Mouse (Mus musculus) heart, embryonic 16.5 days (tissue): ENCODE measurements at regions not wholly inside any gene's neighbourhood (a gene's known extent, or its start where the extent isn't known, plus 50 kb on each side); places are given as distances from the start of the nearest gene placed in this dataset.

Experiments
- ATAC-seq: fragments of 200-750 bp; cut with Nextera tagmentation; replicated peaks from 2 replicates; pipeline ENCODE4 v1.8.0; 2017; ENCODE audit warnings: moderate number of reproducible peaks; ENCODE audit not compliant: insufficient read depth, low FRiP score; ENCODE audit errors: extremely low read depth
- H3K27ac ChIP-seq: fragments of 300-500 bp; sonication (generic); 2 replicates; pipeline ENCODE4 v1.5.1; 2014; ENCODE audit warnings: mild to moderate bottlenecking, low read length, control low read depth, moderate library complexity
- H3K27me3 ChIP-seq: fragments of 300-500 bp; sonication (generic); 2 replicates; pipeline ENCODE4 v1.6.1; 2014; ENCODE audit warnings: low read length, mixed read lengths; ENCODE audit not compliant: control insufficient read depth, insufficient read depth
- H3K36me3 ChIP-seq: fragments of 300-500 bp; sonication (generic); 2 replicates; pipeline ENCODE4 v1.6.1; 2014; ENCODE audit not compliant: control insufficient read depth, insufficient read depth
- H3K4me1 ChIP-seq: fragments of 300-500 bp; sonication (generic); 2 replicates; pipeline ENCODE4 v1.6.1; 2014; ENCODE audit warnings: low read length, mixed read lengths; ENCODE audit not compliant: control insufficient read depth, insufficient read depth
- H3K4me2 ChIP-seq: fragments of 300-500 bp; sonication (generic); 2 replicates; pipeline ENCODE4 v1.6.1; 2014; ENCODE audit warnings: low read depth, mild to moderate bottlenecking, control low read depth, low read length
- H3K4me3 ChIP-seq: fragments of 300-500 bp; sonication (generic); 2 replicates; pipeline ENCODE4 v1.5.1; 2014; ENCODE audit warnings: mild to moderate bottlenecking, control low read depth, low read length
- H3K9ac ChIP-seq: fragments of 300-500 bp; sonication (generic); 2 replicates; pipeline ENCODE4 v1.6.1; 2014; ENCODE audit warnings: low read length, control low read depth
- H3K9me3 ChIP-seq: fragments of 300-500 bp; sonication (generic); replicated peaks from 2 replicates; pipeline ENCODE4 v1.6.1; 2016; ENCODE audit warnings: low read length; ENCODE audit not compliant: control insufficient read depth
- WGBS: fragments of 180-500 bp; shearing (Covaris S2); extraction: QIAGEN DNeasy Blood & Tissue Kit; methylation state at CpG from one replicate; pipeline ENCODE4 v1.1.7; 2014; 5-methylcytosine and 5-hydroxymethylcytosine counted together

DNA sequence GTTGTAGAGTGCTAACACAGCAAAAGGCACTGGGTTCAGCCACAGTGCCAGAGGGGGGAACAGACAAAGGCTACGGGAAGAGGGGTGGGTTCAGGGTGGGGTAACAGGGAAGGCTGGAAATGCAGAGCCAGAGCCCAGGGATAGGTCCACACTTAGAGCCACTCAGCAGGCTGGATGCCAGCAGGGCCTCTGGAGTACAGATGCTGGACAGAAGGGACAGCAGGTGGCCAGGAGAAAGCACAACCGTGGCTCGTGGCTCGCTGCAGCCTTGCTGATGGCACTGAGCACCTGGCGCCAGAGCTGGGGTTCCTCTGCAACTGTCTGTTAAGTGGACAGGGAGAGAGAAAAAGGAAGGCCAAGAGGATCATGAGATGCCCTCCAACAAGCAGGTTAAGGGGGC, 174.2 kb downstream of the Mroh4 start:
- ATAC-seq, result no peak
- Histone ChIP-seq H3K9ac (no peak overlapping the region), H3K4me1 (no peaks in the 10 kb centered on the region), H3K27me3 (no peaks in the 10 kb centered on the region), H3K4me2 (no peak overlapping the region), H3K9me3 (peaks cover 7% of the 10 kb centered on the region), H3K36me3 (no peaks in the 10 kb centered on the region), H3K4me3 (no peak overlapping the region), H3K27ac (no peak overlapping the region)
- WGBS, result 74% methylated on average over 5 of the region's 5 CpGs

DNA sequence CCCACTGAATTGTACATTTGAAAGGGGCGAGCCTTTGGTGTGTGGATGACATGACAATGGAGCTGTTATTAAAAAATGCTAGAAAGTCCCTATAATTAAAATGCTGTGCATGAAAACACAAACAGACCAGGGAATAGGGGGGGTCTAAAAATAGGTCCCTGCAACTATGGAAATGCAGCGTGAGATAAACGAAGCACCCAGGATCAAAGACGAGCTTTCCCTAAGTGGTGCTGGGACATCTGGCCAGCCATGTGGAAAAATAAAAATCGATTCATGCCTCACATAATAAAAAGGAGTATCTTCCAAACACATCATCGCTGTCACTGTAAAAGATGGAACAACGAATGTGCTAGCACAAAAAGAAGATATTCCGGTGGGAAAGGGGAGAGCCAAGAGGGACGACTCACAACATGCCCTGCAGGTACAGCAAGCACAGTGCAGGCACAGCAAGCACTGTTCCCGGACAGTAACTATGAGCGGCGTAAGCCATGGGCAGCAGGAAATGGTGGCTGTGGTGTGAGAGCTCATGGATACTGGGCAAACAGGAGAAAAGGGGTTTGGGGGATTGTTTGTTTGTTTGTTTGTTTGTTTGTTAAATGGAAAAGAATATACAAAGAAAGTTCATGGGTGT, 176.7 kb downstream of the Mroh4 start:
- Histone ChIP-seq H3K9ac (no peak overlapping the region), H3K4me1 (no peaks in the 10 kb centered on the region), H3K27ac (no peak overlapping the region), H3K4me3 (no peak overlapping the region), H3K4me2 (no peak overlapping the region), H3K36me3 (no peaks in the 10 kb centered on the region), H3K9me3 (peaks cover 3% of the 10 kb centered on the region), H3K27me3 (no peaks in the 10 kb centered on the region)
- no peak for ATAC-seq
- 65% methylated on average over 12 of the region's 12 CpGs for WGBS

DNA sequence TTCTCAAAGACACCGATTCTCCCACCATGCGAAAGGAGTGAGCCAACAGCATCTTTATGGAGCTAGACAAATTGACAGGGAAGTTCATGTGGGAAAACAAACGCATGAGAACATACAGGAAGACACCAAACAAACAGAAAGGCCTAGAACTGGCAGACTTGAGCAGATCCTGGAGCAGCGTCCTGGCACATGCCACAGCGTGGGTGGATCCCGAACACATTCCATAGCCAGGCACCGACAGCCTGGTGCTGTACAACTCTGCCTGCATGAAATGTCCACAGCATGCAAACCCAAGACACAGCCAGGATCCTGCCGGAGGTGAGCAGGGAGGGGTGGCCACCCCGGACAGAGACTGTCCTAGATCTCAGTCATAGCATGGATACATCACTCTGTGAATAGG, 177.2 kb downstream of the Mroh4 start:
- Histone ChIP-seq H3K9ac (no peak overlapping the region), H3K9me3 (no peaks in the 10 kb centered on the region), H3K27ac (no peak overlapping the region), H3K4me1 (no peaks in the 10 kb centered on the region), H3K36me3 (no peaks in the 10 kb centered on the region), H3K4me2 (no peak overlapping the region), H3K27me3 (no peaks in the 10 kb centered on the region), H3K4me3 (no peak overlapping the region)
- no peak for ATAC-seq
- 72% methylated on average over 9 of the region's 9 CpGs for WGBS

DNA sequence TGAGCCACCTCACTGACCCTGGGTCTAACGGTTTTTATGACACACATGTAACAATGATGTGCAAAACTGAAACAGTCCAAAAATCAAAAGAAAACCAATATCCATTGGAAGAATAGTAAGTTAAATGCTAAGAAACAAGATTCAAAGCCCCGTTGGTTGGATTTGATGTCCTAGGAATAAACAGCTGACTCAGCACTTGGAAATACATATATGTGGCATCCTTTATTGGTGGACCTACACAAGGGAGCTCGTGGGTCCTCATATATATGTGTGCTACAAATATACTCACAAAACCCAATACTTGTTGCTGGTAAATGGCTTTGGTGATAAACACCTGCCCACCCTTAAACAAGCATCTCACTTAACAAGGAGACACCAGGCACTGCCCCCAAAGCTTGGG, 178.2 kb downstream of the Mroh4 start:
- ATAC-seq, result no peak
- no peaks in the 10 kb centered on the region for H3K4me1 ChIP-seq
- 79% methylated on average over 3 of the region's 3 CpGs for WGBS
- H3K36me3 ChIP-seq, result no peaks in the 10 kb centered on the region
- H3K9ac ChIP-seq, result no peak overlapping the region
- H3K27ac ChIP-seq, result no peak overlapping the region
- H3K27me3 ChIP-seq, result no peaks in the 10 kb centered on the region
- no peak overlapping the region for H3K4me2 ChIP-seq
- H3K4me3 ChIP-seq, result no peak overlapping the region
- no peaks in the 10 kb centered on the region for H3K9me3 ChIP-seq

DNA sequence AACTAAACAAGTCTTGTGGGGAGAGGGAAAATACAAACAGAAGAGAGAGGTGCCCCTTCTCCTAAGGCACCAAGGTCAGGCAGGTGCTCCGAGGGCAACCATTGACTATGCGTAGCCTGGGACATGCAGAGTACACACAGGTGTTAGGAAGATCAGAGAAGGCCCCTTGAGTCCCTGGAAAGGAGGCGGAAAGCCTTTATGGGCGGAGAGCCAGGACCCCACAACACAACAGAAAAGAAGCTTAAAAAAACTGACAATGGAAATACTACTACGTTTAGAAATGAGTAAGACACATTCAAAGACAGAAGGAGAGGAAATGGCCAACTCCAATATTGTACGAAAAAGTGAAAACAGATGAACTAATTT, 179.5 kb downstream of the Mroh4 start:
- H3K27me3 ChIP-seq, result no peaks in the 10 kb centered on the region; the same call in 1 of the 2 replicates
- H3K27ac ChIP-seq, result no peak overlapping the region
- ATAC-seq, result no peak
- H3K4me2 ChIP-seq, result no peak overlapping the region
- H3K9ac ChIP-seq, result no peak overlapping the region
- no peak overlapping the region for H3K4me3 ChIP-seq
- WGBS, result 78% methylated on average over 6 of the region's 6 CpGs
- H3K36me3 ChIP-seq, result no peaks in the 10 kb centered on the region
- no peaks in the 10 kb centered on the region for H3K4me1 ChIP-seq
- H3K9me3 ChIP-seq, result no peaks in the 10 kb centered on the region

DNA sequence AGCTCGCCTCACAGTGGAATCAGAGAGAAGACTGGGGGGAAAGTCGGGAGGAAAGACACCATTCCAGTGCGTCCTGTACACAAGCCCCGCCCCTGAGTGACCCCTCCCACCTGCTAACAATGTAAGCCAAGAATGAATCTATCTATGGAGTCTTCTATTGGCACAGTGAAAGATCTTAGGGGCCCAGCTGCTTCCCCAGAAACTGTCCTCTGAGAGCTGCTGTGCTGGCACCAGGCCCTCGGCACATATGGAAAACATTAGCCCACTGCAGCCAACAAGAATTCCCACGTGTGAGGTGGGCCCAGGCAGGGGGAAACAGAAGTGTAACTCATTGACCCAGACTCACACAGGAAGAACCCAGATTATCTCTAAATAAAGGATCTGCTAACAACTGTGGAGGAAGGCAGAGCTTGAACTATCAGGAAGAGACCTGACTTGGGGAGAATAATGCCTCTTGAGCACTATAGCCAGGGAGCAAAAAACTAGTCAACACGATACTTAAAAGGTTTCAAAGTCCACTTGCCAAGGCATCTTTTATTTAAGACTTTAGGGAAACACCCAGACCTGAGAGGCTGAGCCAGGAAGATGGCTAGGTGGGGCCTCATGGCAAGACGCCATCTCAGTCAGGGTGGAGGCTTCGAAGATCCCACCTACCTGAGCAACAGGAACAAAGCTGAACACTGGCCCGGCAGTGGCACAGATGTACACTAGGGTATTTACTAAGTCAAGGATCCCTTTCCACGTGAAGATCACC, 180.1 kb downstream of the Mroh4 start:
- Histone ChIP-seq H3K9ac (no peak overlapping the region), H3K27me3 (no peaks in the 10 kb centered on the region; the same call in 1 of the 2 replicates), H3K36me3 (no peaks in the 10 kb centered on the region), H3K4me3 (no peak overlapping the region), H3K4me2 (no peak overlapping the region), H3K4me1 (no peaks in the 10 kb centered on the region), H3K27ac (no peak overlapping the region), H3K9me3 (no peaks in the 10 kb centered on the region)
- 0 out of 2 replicates have a peak, but pooled peaks have one; percentile 38 for ATAC-seq
- WGBS, result 54% methylated on average over 11 of the region's 11 CpGs

DNA sequence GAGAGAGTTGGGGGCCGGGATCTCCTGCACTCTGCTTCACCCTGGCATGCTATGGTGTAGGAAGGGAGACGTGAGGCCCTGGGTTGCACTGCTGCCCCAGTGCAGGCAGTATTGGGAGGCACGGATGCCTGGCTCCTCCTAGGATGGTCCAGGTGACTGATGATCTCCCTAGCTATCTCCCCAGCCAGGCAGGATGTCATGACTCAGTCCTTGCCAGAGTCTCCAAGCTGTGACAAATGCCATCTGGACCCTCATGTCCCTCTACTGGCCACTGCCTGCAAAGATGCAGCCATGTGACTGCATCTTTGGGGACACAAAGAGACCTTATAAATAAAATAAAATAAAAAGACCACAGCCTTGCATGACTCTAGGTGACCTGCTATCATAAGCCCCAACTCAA, 181.6 kb downstream of the Mroh4 start:
- WGBS, result 39% methylated on average over 3 of the region's 3 CpGs
- Histone ChIP-seq H3K9ac (no peak overlapping the region), H3K4me3 (no peak overlapping the region), H3K27me3 (no peaks in the 10 kb centered on the region; the same call in 1 of the 2 replicates), H3K36me3 (no peaks in the 10 kb centered on the region), H3K9me3 (no peaks in the 10 kb centered on the region), H3K4me2 (no peak overlapping the region), H3K27ac (no peak overlapping the region), H3K4me1 (no peaks in the 10 kb centered on the region)
- no peak for ATAC-seq

DNA sequence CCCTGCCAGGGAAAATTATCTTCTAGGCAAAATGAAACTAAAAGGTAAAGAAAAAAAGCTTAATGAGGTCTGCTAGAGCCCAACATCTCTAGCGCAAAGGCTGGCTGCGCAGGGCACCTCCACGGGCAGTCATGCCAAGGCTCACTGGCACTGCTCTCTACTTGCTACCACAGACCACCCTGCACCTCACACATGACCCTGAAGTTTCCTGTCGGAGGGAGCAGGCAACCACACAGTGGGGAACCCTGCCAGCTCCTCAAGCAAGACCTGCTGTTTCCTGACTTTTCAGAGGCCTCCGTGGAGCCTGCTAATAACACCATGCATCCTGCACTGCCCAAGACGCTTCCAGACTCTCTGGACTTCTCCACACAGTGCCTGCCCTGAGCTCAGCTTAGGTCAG, 182.3 kb downstream of the Mroh4 start:
- ATAC-seq, result no peak
- H3K4me2 ChIP-seq, result no peak overlapping the region
- WGBS, result 71% methylated on average over 6 of the region's 6 CpGs

DNA sequence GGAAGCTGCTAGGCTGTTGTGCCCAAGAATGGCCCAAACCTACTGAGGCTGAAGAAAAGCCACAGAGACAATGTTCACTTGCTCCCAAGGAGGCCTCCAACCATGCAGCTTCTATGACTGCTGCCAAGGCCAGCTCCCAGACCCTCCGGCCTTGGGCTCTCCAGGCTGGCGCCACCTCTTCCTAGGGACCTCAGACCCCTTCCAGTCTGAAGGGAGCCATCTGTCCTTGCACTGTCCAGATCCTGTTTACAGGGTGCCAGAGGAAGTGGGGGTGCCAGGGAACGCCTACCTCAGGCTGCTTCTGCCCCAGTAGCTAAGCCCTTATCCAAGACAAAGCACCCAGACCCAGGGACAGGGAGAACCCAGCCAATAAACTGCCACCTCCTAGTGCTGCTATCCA, 183.7 kb downstream of the Mroh4 start:
- 88% methylated on average over 3 of the region's 3 CpGs for WGBS
- Histone ChIP-seq H3K27ac (no peak overlapping the region), H3K27me3 (no peaks in the 10 kb centered on the region; the same call in 1 of the 2 replicates), H3K36me3 (no peaks in the 10 kb centered on the region), H3K9me3 (no peaks in the 10 kb centered on the region), H3K4me3 (no peak overlapping the region), H3K9ac (no peak overlapping the region), H3K4me2 (no peak overlapping the region), H3K4me1 (no peaks in the 10 kb centered on the region)
- ATAC-seq, result no peak

More for the DNA sequence above, 182.3 kb downstream of the Mroh4 start:
- Histone ChIP-seq H3K4me1 (no peaks in the 10 kb centered on the region), H3K4me3 (no peak overlapping the region), H3K27ac (no peak overlapping the region), H3K9me3 (no peaks in the 10 kb centered on the region), H3K27me3 (no peaks in the 10 kb centered on the region; the same call in 1 of the 2 replicates), H3K9ac (no peak overlapping the region), H3K36me3 (no peaks in the 10 kb centered on the region)
